Mouse (Mus musculus) myocyte (in vitro differentiated cells): Measurements from ENCODE around the gene Ddx50. TPM values are rescaled to one million over a fixed set of nuclear protein-coding genes. Genes with fewer than 3 reads are reported as not detected.

Source experiments
- H3K27me3 ChIP-seq: one replicate; pipeline ENCODE4 v1.6.1; 2011; ENCODE audit not compliant: control insufficient read depth, insufficient read depth, insufficient read length
- H3K36me3 ChIP-seq: one replicate; pipeline ENCODE4 v1.6.1; 2011; ENCODE audit not compliant: control insufficient read depth, insufficient read depth
- H3K4me2 ChIP-seq: one replicate; pipeline ENCODE4 v1.6.1; 2011; ENCODE audit warnings: low read depth, control low read depth
- H3K4me3 ChIP-seq: one replicate; pipeline ENCODE4 v1.5.1; 2011; ENCODE audit warnings: mild to moderate bottlenecking, control low read depth, moderate library complexity
- H3K79me2 ChIP-seq: one replicate; pipeline ENCODE4 v1.6.1; 2011; ENCODE audit not compliant: control insufficient read depth, insufficient read depth
- H3ac ChIP-seq: one replicate; pipeline ENCODE4 v1.6.1; 2011; ENCODE audit not compliant: control insufficient read depth, insufficient read length
- CEBPB ChIP-seq: IDR thresholded peaks from 2 replicates; pipeline ENCODE4 v1.6.1; 2011; ENCODE audit warnings: mild to moderate bottlenecking, moderate library complexity; ENCODE audit not compliant: poor library complexity, insufficient read depth, severe bottlenecking
- E2F4 ChIP-seq: IDR thresholded peaks from one replicate; pipeline ENCODE4 v1.6.1; 2011; ENCODE audit warnings: mild to moderate bottlenecking, control low read depth, moderate library complexity; ENCODE audit not compliant: insufficient read depth
- MAX ChIP-seq: IDR thresholded peaks from one replicate; pipeline ENCODE4 v1.6.1; 2011; ENCODE audit warnings: low read depth, mild to moderate bottlenecking, control low read depth
- MYOD1 ChIP-seq, 3 experiments: IDR thresholded peaks; one replicate each; pipeline ENCODE4 v1.6.1; 2011; ENCODE audit warnings: control low read depth in 2 of 3, low read depth in 2 of 3, mild to moderate bottlenecking in 2 of 3, moderate library complexity in 1 of 3; ENCODE audit not compliant: insufficient read length in 2 of 3, control insufficient read depth in 1 of 3
- MYOG ChIP-seq, 3 experiments: IDR thresholded peaks; one replicate each; pipeline ENCODE4 v1.6.1; 2011; ENCODE audit warnings: control low read depth in 2 of 3, low read depth in 2 of 3, mild to moderate bottlenecking in 2 of 3; ENCODE audit not compliant: insufficient read length in 2 of 3, control insufficient read depth in 1 of 3, insufficient read depth in 1 of 3
- POLR2A ChIP-seq: IDR thresholded peaks from one replicate; pipeline ENCODE4 v1.6.1; 2011; ENCODE audit warnings: low read depth, mild to moderate bottlenecking, control low read depth, moderate library complexity; ENCODE audit not compliant: insufficient read length
- POLR2AphosphoS2 ChIP-seq: IDR thresholded peaks from one replicate; pipeline ENCODE4 v1.6.1; 2011; ENCODE audit warnings: low read depth, control low read depth; ENCODE audit not compliant: insufficient read length
- REST ChIP-seq: IDR thresholded peaks from one replicate; pipeline ENCODE4 v1.6.1; 2011; ENCODE audit warnings: mild to moderate bottlenecking, control low read depth, moderate library complexity; ENCODE audit not compliant: insufficient read depth, insufficient read length
- SRF ChIP-seq: IDR thresholded peaks from one replicate; pipeline ENCODE4 v1.6.1; 2011; ENCODE audit warnings: low read depth; ENCODE audit not compliant: control insufficient read depth, insufficient read length
- TCF12 ChIP-seq: IDR thresholded peaks from one replicate; pipeline ENCODE4 v1.6.1; 2011; ENCODE audit warnings: mild to moderate bottlenecking, control low read depth; ENCODE audit not compliant: poor library complexity, insufficient read depth, severe bottlenecking
- TCF3 ChIP-seq: IDR thresholded peaks from one replicate; pipeline ENCODE4 v1.6.1; 2011; ENCODE audit warnings: low read depth, control low read depth; ENCODE audit not compliant: insufficient read length
- USF1 ChIP-seq: IDR thresholded peaks from one replicate; pipeline ENCODE4 v1.6.1; 2011; ENCODE audit warnings: low read depth, mild to moderate bottlenecking, control low read depth, moderate library complexity
- polyA plus RNA-seq: library from polyadenylated mRNA; unstranded; fragments of >200 nt; fragmentation: generic; extraction: Trizol; gene quantifications from one replicate; pipeline ENCODE4 v1.2.1, GENCODE M21; 2012; ENCODE audit warnings: missing spikeins

Gene Ddx50
- polyA plus RNA-seq, 1 experiment = 20.0 TPM

- TF ChIP-seq MYOD1 (IDR thresholded peaks at IDR 0.05; ENCODE audit: control insufficient read depth in 1 of 3, insufficient read length in 2 of 3, low read depth in 2 of 3) (no peak), SRF (no peak), CEBPB (no peak), POLR2A (no peak), TCF12 (no peak), E2F4 (no peak), MYOG (IDR thresholded peaks at IDR 0.05; ENCODE audit: control insufficient read depth in 1 of 3, insufficient read depth in 1 of 3, insufficient read length in 2 of 3, low read depth in 2 of 3) (no peak), USF1 (no peak), TCF3 (no peak), MAX (no peak), REST (no peak), POLR2AphosphoS2 (no peak)
- no peak overlapping the region for H3ac ChIP-seq
- H3K36me3 ChIP-seq = no peaks in the 10 kb centered on the region
- no peak overlapping the region for H3K4me2 ChIP-seq
- H3K79me2 ChIP-seq = no peaks in the 10 kb centered on the region
- H3K27me3 ChIP-seq = peaks cover 33% of the 10 kb centered on the region
- no peak overlapping the region for H3K4me3 ChIP-seq
Observed at GRCm38 (mm10) chr10:62668463-62668862, 17.4 kb upstream of the Ddx50 start.

- Histone ChIP-seq H3K4me2 (no peak overlapping the region), H3K79me2 (no peaks in the 10 kb centered on the region), H3K4me3 (no peak overlapping the region), H3ac (no peak overlapping the region), H3K27me3 (peaks cover 33% of the 10 kb centered on the region), H3K36me3 (no peaks in the 10 kb centered on the region)
- TF ChIP-seq MYOD1 (IDR thresholded peaks at IDR 0.05; ENCODE audit: control insufficient read depth in 1 of 3, insufficient read length in 2 of 3, low read depth in 2 of 3) = no peak
- TF ChIP-seq E2F4 = no peak
- no peak for TF ChIP-seq POLR2AphosphoS2
- no peak for TF ChIP-seq CEBPB
- TF ChIP-seq REST = no peak
Observed at GRCm38 (mm10) chr10:62668043-62668442, 17.0 kb upstream of the Ddx50 start.

- TF ChIP-seq SRF = no peak
Observed at GRCm38 (mm10) chr10:62664963-62665590, 14.1 kb upstream of the Ddx50 start.

GRCm38 (mm10) chr10:62664171-62664570, 13.2 kb upstream of the Ddx50 start:
- no peak overlapping the region for H3K4me3 ChIP-seq
- H3K36me3 ChIP-seq = no peaks in the 10 kb centered on the region
- H3ac ChIP-seq = no peak overlapping the region
- H3K4me2 ChIP-seq = no peak overlapping the region
- peaks cover 41% of the 10 kb centered on the region for H3K27me3 ChIP-seq
- no peaks in the 10 kb centered on the region for H3K79me2 ChIP-seq
- TF ChIP-seq TCF3 = no peak
- TF ChIP-seq MAX = no peak
- no peak for TF ChIP-seq POLR2AphosphoS2
- no peak for TF ChIP-seq MYOD1 (IDR thresholded peaks at IDR 0.05; ENCODE audit: control insufficient read depth in 1 of 3, insufficient read length in 2 of 3, low read depth in 2 of 3)
- TF ChIP-seq SRF = no peak
- no peak for TF ChIP-seq TCF12
- TF ChIP-seq CEBPB = no peak
- no peak for TF ChIP-seq USF1
- no peak for TF ChIP-seq MYOG (IDR thresholded peaks at IDR 0.05; ENCODE audit: control insufficient read depth in 1 of 3, insufficient read depth in 1 of 3, insufficient read length in 2 of 3, low read depth in 2 of 3)
- no peak for TF ChIP-seq POLR2A
- no peak for TF ChIP-seq REST
- no peak for TF ChIP-seq E2F4

More at GRCm38 (mm10) chr10:62664963-62665590, 14.1 kb upstream of the Ddx50 start:
- Histone ChIP-seq H3K79me2 (no peaks in the 10 kb centered on the region), H3ac (no peak overlapping the region), H3K27me3 (peaks cover 41% of the 10 kb centered on the region), H3K4me2 (no peak overlapping the region), H3K4me3 (no peak overlapping the region), H3K36me3 (no peaks in the 10 kb centered on the region)

- Histone ChIP-seq H3K36me3 (no peaks in the 10 kb centered on the region), H3ac (no peak overlapping the region), H3K4me2 (no peak overlapping the region), H3K27me3 (peaks cover 5% of the 10 kb centered on the region), H3K4me3 (no peak overlapping the region), H3K79me2 (no peaks in the 10 kb centered on the region)
- TF ChIP-seq POLR2A = no peak
- no peak for TF ChIP-seq TCF12
- TF ChIP-seq MYOG (IDR thresholded peaks at IDR 0.05; ENCODE audit: control insufficient read depth in 1 of 3, insufficient read depth in 1 of 3, insufficient read length in 2 of 3, low read depth in 2 of 3) = no peak
- no peak for TF ChIP-seq MAX
- TF ChIP-seq REST = no peak
- no peak for TF ChIP-seq POLR2AphosphoS2
- TF ChIP-seq SRF = no peak
- TF ChIP-seq E2F4 = no peak
- TF ChIP-seq CEBPB = no peak
Observed at GRCm38 (mm10) chr10:62656711-62657110, 5.7 kb upstream of the Ddx50 start.
